Mouse (Mus musculus) left cerebral cortex, postnatal 4 days (tissue): ENCODE measurements at regions not wholly inside any gene's neighbourhood (a gene's known extent, or its start where the extent isn't known, plus 50 kb on each side); places are given as distances from the start of the nearest gene placed in this dataset.

Experiments used
- DNase-seq: peaks from one replicate; pipeline ENCODE4 v3.0.0-alpha.2; 2022
- intact Hi-C: fragments of 180-260 bp; cut with DNase I; formaldehyde crosslinking; loops from one replicate; pipeline ENCODE4 v1.15.1; 2025

- intact Hi-C loops: no loop called here
- peak; percentile 15 for DNase-seq
Measured at GRCm38 (mm10) chrX:58244544-58244943, 222.0 kb downstream of the Zic3 start.

- intact Hi-C loops: no loop called here
Measured at GRCm38 (mm10) chrX:58256043-58256442, 233.5 kb downstream of the Zic3 start.

GRCm38 (mm10) chrX:58282903-58283302 lies 260.4 kb downstream of the Zic3 start:
- intact Hi-C loops: no loop called here
- DNase-seq: no peak

More at GRCm38 (mm10) chrX:58256043-58256442, 233.5 kb downstream of the Zic3 start:
- peak; percentile 1 for DNase-seq

- no peak for DNase-seq
- intact Hi-C loops: no loop called here
Measured at GRCm38 (mm10) chrX:58322832-58323231, 300.3 kb downstream of the Zic3 start.

- DNase-seq: no peak
- intact Hi-C loops: no loop called here
Measured at GRCm38 (mm10) chrX:58351606-58352005, 329.1 kb downstream of the Zic3 start.

GRCm38 (mm10) chrX:58377926-58378325 lies 355.4 kb downstream of the Zic3 start:
- intact Hi-C loops: loop anchor here (10.0 kb wide), 1 partner anchor 453 kb away; no protein-coding TSS in a partner anchor

More at GRCm38 (mm10) chrX:58377926-58378325, 355.4 kb downstream of the Zic3 start:
- DNase-seq: peak; percentile 25
